In the genomic region with DNA sequence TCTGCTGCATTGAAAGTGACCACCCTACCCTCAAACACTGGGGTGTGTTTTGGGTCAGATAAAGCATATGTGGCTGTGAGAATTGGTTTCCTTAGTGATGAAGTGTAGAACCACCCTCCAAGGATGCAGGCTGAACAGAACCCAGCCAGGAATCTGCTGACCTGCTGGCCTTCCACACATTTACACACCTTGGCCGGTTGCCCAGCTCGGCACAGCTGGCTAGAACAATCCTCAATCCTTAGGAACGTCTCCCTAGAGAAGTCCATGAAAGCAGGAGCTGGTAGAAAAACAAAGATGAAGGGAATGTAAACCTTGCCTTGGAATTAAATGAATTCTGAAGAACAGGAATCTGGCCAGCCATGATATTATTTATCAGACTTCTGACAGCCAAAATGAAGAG, we compare ENCODE assay signal across 9 mouse cellular contexts.
DNase-seq lines count a peak whose midpoint lies in the region; ATAC-seq and TF ChIP-seq lines count a peak whose summit lies in the region.
"Had no signal": no experiment of that assay in that cellular context is flagged by ENCODE, and none has a peak within 500 bp of the region (broad histone marks: within the 10 kb centered on the region; RNA-seq: fewer than 3 reads in every experiment).

No protein-coding gene starts in this region.

- no peak overlapping the region for H3K27ac ChIP-seq in heart, embryonic 11.5 days (ENCODE audit: low read depth, low read length)
- peak overlapping the region; percentile 30; the same call in 1 of the 2 replicates for H3K27ac ChIP-seq in neural tube, embryonic 13.5 days (replicated peaks)
- H3K27ac ChIP-seq in heart, postnatal 0 days (ENCODE audit: low read depth): no peak overlapping the region
- H3K27ac ChIP-seq in forebrain, embryonic 16.5 days (ENCODE audit: low read length): no peak overlapping the region

- H3K4me1 ChIP-seq in heart, embryonic 11.5 days (ENCODE audit: control insufficient read depth, insufficient read depth, low read length): no peaks in the 10 kb centered on the region
- peaks cover 10% of the 10 kb centered on the region for H3K4me1 ChIP-seq in neural tube, embryonic 13.5 days (replicated peaks)
- 0 out of 2 replicates have a peak, but pooled peaks cover 6% of the 10 kb centered on the region for H3K4me1 ChIP-seq in heart, postnatal 0 days (ENCODE audit: control insufficient read depth, insufficient read depth)
- H3K4me1 ChIP-seq in forebrain, embryonic 16.5 days (replicated peaks; ENCODE audit: control insufficient read depth, insufficient read depth, low read length): no peaks in the 10 kb centered on the region

- no peak overlapping the region for H3K4me2 ChIP-seq in heart, embryonic 11.5 days
- no peak overlapping the region for H3K4me2 ChIP-seq in neural tube, embryonic 13.5 days
- H3K4me2 ChIP-seq in heart, postnatal 0 days (ENCODE audit: low read depth, low read length): no peak overlapping the region
- no peak overlapping the region for H3K4me2 ChIP-seq in forebrain, embryonic 16.5 days (ENCODE audit: low read length)

- no peak overlapping the region for H3K9ac ChIP-seq in heart, embryonic 11.5 days (ENCODE audit: low read depth, low read length)
- no peak overlapping the region for H3K9ac ChIP-seq in neural tube, embryonic 13.5 days
- H3K9ac ChIP-seq in heart, postnatal 0 days (replicated peaks; ENCODE audit: low read depth, low read length): no peak overlapping the region
- H3K9ac ChIP-seq in forebrain, embryonic 16.5 days (replicated peaks; ENCODE audit: low read depth, low read length): no peak overlapping the region
- H3K9ac ChIP-seq: forebrain, postnatal 0 days had no signal

- peak; percentile 12 for DNase-seq in heart, adult 8-10 months (ENCODE audit: low spot score)
- no peak for DNase-seq in neural tube, embryonic 10.5 days (ENCODE audit: extremely low spot score, low spot score)
- peak; percentile 33 for DNase-seq in heart, postnatal 0 days (ENCODE audit: low spot score)
- DNase-seq in skeletal muscle tissue, adult 2 months (ENCODE audit: low read depth, low spot score): peak; percentile 3
- no peak for DNase-seq in cerebellum, adult 11-12 months
- DNase-seq: forebrain, postnatal 0 days had no signal

- TF ChIP-seq CTCF in heart, postnatal 0 days (IDR thresholded peaks at IDR 0.05; ENCODE audit: low read depth): no peak

- H3K9me3 ChIP-seq in heart, embryonic 11.5 days (replicated peaks; ENCODE audit: control insufficient read depth, low read length): no peaks in the 10 kb centered on the region
- H3K9me3 ChIP-seq in neural tube, embryonic 13.5 days: no peaks in the 10 kb centered on the region
- no peaks in the 10 kb centered on the region for H3K9me3 ChIP-seq in heart, postnatal 0 days (replicated peaks; ENCODE audit: control insufficient read depth, low read length)
- no peaks in the 10 kb centered on the region for H3K9me3 ChIP-seq in forebrain, embryonic 16.5 days (ENCODE audit: control insufficient read depth, low read length)

- WGBS in heart, embryonic 11.5 days (ENCODE audit: insufficient replicate concordance): 52% methylated on average over 3 of the region's 3 CpGs
- WGBS in neural tube, embryonic 13.5 days: 36% methylated on average over 3 of the region's 3 CpGs
- WGBS in heart, postnatal 0 days: 13% methylated on average over 3 of the region's 3 CpGs
- 24% methylated on average over 3 of the region's 3 CpGs for WGBS in forebrain, embryonic 16.5 days

- ATAC-seq in heart, embryonic 11.5 days (replicated peaks; ENCODE audit: insufficient number of reproducible peaks, low FRiP score, low TSS enrichment): no peak
- ATAC-seq in neural tube, embryonic 13.5 days (ENCODE audit: low read depth): peak; percentile 43; the same call in 1 of the 2 replicates
- ATAC-seq in heart, postnatal 0 days (ENCODE audit: insufficient read depth, low read depth): no peak
- no peak for ATAC-seq in forebrain, embryonic 16.5 days
- ATAC-seq: forebrain, postnatal 0 days had no signal

- no peak for TF ChIP-seq EP300 in heart, postnatal 0 days (IDR thresholded peaks at IDR 0.05; ENCODE audit: low read depth)

- H3K36me3 ChIP-seq in heart, embryonic 11.5 days (ENCODE audit: control insufficient read depth, insufficient read depth, low read length): no peaks in the 10 kb centered on the region
- no peaks in the 10 kb centered on the region for H3K36me3 ChIP-seq in neural tube, embryonic 13.5 days
- no peaks in the 10 kb centered on the region for H3K36me3 ChIP-seq in heart, postnatal 0 days (replicated peaks; ENCODE audit: control insufficient read depth, insufficient read depth, low read length)
- no peaks in the 10 kb centered on the region for H3K36me3 ChIP-seq in forebrain, embryonic 16.5 days (ENCODE audit: control insufficient read depth, insufficient read depth)

- no peak overlapping the region for H3K4me3 ChIP-seq in heart, embryonic 11.5 days (ENCODE audit: low read depth, low read length)
- no peak overlapping the region for H3K4me3 ChIP-seq in neural tube, embryonic 13.5 days
- no peak overlapping the region for H3K4me3 ChIP-seq in heart, postnatal 0 days (ENCODE audit: low read depth, low read length)
- H3K4me3 ChIP-seq in forebrain, embryonic 16.5 days (replicated peaks; ENCODE audit: low read length): no peak overlapping the region

- no peaks in the 10 kb centered on the region for H3K27me3 ChIP-seq in heart, embryonic 11.5 days (ENCODE audit: control insufficient read depth, insufficient read depth, low read length)
- no peaks in the 10 kb centered on the region for H3K27me3 ChIP-seq in neural tube, embryonic 13.5 days
- no peaks in the 10 kb centered on the region for H3K27me3 ChIP-seq in heart, postnatal 0 days (ENCODE audit: control insufficient read depth, insufficient read depth, low read length)
- H3K27me3 ChIP-seq in forebrain, embryonic 16.5 days (replicated peaks; ENCODE audit: control insufficient read depth, insufficient read depth, low read length): no peaks in the 10 kb centered on the region

Comparison
In these comparisons a context has a peak if more than half of its experiments do, and no peak if none do; other contexts are left out.
1. DNase-seq: peak in heart, adult 8-10 months (single experiment), heart, postnatal 0 days (single experiment) and skeletal muscle tissue, adult 2 months (single experiment); none in neural tube, embryonic 10.5 days (single experiment) and cerebellum, adult 11-12 months (single experiment).